Mouse (Mus musculus) thymus, postnatal 0 days (tissue): Measurements from ENCODE around the gene Lamtor3. TPM values are rescaled to one million over a fixed set of nuclear protein-coding genes. Genes with fewer than 3 reads are reported as not detected.
"Not testable (repeated sequence)": the region's sequence is repeated elsewhere in the genome, so short reads cannot be mapped to it uniquely, and the experiment has no call there.

Experiments used
- DNase-seq: peaks from one replicate; pipeline ENCODE4 v3.0.0-alpha.2; 2015; ENCODE audit warnings: low spot score
- polyA plus RNA-seq: library from polyadenylated mRNA; unstranded; fragments of >200 nt; fragmentation: Nextera tagmentation; extraction: Ambion mirVana; gene quantifications from 2 replicates; pipeline ENCODE4 v1.2.1, GENCODE M21; 2015

Lamtor3 gene
- polyA plus RNA-seq: 119 and 129 TPM in 2 replicates

DNA sequence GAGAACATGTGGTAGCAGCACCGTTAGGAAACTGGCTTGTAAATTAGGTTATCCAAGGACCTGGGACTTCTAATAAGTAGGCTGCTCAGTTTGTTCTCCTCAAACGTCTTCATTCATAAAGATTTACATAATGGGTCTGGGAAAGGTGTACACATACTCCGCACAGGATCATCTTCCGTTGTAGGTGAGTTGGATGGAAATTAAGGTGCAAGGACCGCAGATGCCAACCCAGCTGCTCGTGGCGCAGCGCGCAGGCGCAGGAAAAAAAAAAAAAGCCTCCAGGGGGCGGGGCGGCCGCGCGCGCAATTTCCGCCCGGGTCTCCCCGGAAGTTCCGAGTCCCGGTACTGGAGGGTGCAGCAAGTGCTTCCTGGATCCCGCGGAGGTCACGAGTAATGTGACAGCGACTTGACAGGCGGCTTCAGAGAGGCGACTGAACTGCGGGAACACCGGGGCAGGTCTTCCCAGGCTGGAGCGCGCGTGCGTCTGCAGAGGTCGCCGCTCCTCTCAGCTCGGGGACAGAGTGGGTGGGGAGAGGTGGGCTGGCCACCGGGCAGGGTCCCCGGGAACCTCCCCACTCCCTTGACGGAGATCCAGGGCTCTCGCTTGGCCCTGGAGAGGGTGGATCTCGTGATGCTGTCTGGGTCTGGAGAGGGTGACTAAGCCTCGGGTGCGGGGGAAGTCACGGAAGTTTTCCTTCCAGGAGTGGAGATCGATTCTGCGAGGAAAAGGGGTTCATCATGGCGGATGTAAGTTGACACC lies at the start of gene Lamtor3:
Lamtor3 (plus strand) TSS at position 335 of the 760 bp plus-strand sequence.
- DNase-seq: peak; percentile 90

DNA sequence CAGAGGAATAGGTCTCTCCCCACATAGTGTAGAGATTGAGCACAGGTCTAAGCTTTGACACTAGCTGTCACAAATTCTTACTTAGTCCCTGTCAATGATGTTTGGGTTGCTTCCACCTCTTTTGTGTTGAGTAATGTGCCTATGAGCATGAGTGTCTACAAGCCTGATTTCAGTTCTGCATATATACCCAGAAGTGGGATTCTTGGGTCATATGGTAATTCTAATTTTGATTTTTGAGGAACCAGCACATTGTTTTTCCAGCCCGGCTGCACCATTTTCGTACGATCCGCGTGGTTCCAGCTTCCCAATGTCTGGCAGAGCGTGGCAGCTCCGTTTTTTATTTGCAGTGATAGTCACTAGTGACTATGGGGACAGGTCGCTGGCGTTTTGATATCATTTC lies 48.9 kb upstream of the Lamtor3 start:
- DNase-seq: no peak

DNA sequence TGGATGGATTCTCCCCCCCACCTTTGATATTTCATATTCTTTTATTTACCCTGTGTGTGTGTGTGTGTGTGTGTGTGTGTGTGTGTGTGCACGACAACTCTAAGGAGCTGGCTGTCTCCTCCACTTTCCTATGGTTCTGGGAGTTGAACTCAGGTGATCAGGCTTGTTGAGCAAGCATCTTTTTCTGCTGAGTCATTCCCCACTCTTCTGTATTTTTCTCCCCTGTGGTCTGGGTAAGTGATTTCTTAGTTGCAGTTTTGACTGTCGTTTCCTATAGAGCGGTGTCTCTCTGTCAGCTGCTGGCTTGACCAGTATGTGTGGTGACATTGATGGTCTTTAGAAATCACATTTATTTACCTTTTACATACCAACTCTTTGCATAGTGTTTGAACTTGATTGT lies 39.0 kb upstream of the Lamtor3 start:
- DNase-seq: no peak

DNA sequence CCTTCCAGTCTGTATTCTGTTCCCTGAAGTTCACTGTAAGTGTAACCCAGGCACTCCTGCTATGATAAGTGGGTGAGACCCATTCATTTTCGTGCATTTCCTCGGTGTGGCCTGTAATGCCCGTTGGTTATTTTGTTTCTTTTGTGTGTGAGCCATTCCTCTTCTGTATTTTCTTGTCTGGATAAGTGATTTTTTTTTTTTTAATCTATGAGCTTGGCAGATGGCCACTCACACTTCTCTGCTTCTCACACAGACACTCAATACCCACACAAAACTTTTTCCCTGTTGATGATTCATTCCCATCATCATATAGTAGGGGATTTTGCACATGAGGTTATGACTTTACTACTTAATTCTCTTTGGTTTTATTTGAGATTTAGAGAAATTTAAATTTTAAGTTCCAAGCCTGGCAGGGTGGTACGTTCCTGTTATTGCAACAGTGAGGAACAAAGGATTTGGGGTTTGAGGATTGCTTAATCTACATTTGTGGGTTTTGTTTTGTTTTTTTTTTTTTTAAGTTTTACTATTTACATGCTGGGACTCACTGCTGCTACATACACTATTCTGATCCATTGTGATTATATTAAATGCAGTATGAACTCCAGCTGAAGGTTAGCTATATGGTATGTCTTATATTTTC lies 38.1 kb upstream of the Lamtor3 start:
- no peak for DNase-seq

DNA sequence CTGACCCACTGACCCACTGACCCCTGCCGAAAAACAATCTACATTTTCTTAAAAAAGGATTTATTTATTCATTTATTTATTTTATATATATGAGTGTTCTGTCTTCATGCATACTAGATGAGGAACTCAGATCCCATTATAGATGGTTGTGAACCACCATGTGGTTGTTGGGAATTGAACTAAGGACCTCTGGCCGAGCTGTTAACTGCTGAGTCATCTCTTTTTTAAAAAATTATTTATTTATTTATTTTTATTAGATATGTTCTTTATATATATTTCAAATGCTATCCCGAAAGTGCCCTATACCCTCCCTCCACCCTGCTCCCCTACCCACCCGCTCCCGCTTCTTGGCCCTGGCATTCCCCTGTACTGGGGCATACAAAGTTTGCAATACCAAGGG lies 37.2 kb upstream of the Lamtor3 start:
- DNase-seq: no peak

DNA sequence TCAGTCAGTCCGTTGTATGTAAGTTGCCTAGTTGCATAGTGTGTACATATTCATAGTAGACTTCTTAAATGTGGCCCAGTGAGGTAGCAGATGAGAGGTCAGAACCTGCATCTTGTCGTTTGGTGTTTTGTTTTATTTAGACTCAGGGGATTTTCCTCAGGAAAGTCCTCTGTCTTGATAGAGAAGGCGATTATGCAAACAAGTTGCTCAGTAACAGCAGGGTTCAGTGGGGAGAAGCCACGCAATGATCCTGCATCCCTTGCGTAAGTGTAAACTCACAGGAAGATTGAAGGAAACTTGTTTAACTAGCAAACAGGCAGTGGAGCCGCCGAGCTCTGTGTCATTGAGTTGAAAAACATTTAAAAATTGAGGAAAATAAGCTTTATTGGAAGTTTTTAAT lies 30.3 kb upstream of the Lamtor3 start:
- DNase-seq: no peak

DNA sequence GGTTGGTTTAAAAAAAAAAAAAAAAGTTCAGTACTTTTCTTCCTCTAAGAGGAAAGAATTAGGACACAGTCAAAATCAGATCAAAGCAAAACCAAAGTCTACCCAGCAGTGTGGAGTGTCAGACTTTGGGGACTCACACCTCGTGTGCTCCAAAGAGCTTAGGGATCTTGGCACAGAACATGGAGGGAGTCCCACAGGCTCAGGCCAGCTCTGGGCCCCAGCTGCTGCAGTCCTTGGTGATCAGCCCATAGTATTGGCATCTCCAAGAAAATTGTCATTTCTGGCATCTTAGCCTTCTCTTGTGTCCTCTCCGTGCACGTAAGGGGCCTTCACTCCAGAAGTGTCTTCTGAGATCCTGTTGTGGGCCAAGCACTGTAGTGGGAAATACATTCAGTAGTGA lies 27.2 kb upstream of the Lamtor3 start:
- no peak for DNase-seq

DNA sequence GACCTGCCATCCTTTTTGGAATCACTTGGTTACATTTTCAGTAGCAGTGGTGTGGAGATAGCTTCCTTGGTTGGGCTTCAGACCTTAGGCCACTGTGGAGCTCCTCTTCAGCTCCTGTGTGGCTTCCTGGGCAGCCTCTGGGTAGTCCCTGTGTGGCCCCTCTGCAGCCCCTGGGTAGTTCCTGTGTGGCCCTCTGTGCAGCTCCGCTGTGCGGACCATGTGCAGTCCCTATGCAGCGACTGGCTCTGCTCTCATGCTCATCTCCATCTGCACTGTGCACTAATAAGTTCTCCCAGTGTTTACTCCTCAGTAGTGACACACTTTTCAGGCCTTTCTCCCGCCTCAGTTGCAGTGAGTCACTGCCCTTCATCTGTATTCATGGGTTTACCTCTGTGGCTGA lies 26.2 kb upstream of the Lamtor3 start:
- no peak for DNase-seq

DNA sequence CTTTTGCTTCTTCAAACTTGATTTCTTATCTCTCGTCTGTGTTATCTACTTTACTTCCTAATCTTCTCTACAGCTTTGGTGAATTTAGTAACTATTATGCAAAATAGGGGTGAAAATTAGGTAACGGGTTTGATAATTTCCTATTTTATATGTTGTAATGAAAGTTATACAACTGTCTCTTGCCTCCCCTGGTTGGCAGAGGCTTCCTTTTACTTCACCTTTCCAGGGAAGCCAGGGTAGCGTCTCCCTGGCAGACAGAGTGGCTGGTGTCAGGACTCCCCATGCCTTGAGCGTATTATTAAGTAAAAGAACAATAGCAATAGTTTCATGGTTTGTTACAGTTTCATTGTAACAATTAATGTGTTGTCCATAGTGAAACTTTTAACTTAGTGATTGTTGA lies 24.5 kb upstream of the Lamtor3 start:
- DNase-seq: no peak

DNA sequence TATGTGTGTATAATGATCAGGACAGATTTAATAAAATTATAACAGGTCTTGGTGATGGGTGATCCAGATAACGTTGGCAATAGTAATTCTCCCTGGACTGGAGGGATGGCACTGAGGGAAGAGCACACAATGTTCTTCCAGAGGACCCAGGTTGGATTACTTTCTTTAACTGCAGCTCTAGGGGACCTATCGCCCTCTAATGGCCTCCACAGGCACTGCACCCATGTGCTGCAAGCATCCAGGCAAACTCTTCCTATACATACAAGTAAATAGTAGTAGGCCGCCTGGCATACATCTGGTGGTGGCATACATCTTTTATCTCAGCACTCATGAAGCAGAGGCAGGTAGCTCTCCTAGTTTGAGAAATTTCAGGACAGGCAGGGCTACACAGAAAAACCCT lies 23.1 kb upstream of the Lamtor3 start:
- peak; percentile 28 for DNase-seq

DNA sequence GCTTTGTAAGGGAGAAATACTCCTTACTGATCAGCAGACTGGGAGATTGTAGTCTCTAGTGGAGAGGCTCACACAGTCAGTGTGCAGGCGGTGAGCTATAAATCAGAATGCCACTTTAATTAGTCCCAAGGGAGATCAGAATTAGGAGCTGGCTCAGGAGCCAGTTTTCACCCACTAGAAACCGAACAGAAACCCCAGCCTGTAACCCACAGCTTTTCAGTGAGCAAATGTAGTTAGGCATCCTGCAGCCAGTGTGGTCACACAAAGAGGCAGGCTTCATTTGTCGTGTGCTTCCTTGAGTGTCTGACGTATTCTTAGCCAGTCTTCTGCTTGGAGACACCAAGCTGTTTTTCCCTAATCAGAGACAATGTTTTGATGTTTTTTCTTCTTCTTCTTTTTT lies 21.9 kb upstream of the Lamtor3 start:
- no peak for DNase-seq

DNA sequence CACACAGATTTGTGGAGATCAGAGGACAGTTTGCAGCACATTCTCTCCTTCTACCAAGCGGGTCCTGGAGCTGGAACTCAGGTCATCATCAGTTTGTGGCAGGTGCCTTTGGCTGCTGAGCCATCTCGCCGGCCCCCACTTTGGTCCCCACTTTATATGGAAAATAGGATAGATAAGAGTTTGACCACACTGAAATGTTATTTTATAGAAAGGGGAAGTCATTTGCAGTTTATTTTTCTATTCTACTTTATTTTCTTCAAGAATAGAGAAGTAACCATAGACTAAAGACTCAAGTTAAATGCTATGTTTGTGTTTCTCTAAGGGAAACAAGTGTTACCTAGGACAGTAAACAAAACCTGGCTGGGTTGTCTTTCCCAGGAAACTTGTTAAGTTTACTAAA lies 21.4 kb upstream of the Lamtor3 start:
- DNase-seq: no peak

DNA sequence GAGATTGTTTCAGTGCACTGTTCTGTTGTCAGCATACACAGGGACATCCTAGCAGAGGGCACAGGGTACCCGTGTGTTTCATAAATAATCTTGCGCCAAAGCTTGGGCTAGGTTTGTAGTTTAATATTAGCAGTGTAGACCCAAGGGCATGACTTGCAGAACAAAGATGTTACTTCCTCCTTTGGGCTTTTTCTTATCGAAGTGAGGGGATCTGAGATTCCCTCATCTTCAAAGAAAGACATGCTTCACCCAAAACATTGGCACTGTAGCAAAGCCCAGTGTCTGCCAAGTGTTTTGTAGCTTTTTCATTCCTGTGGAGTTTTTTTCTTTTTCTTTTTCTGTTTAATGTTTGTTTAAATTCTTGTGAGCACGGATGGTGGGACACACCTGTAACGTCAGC lies 20.6 kb upstream of the Lamtor3 start:
- no peak for DNase-seq

DNA sequence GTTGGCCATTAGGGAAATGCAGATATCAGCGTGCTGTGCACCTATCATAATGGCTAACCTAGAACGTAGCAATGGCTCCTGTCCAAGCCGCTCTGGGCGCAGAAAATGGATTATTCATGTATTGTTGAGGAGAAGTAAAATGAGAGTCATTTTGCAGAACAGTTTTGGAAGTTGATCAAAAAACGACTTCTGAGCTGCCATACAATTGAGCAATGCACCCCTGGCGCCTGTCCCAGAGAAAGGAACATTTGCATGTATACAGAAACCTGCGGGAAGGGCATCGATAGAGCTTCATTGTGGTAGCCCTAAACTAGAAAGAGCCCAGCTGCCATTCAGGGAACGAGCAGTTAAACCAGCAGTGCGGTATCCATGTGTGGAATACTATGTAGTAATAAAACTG lies 18.2 kb upstream of the Lamtor3 start:
- DNase-seq: no peak

DNA sequence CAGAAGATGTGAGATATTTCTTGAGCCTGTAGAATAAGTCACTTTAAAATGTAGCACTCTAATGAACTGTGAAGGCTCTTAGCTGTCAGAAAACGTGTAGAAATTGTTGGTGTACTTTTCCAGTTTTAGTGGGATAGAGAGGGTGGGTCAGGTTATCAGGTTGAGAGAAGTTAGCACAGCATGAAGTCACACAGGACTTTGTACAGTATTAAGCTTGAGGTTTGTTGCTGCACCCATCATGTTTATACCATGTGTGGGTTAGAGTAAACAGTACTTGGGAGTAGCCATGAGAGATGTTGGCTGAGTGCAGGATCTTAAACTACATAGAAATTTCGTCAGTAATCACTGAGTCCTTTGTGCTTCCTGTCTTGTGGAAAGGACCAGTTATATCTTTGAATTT lies 5.2 kb upstream of the Lamtor3 start:
- DNase-seq: no peak

DNA sequence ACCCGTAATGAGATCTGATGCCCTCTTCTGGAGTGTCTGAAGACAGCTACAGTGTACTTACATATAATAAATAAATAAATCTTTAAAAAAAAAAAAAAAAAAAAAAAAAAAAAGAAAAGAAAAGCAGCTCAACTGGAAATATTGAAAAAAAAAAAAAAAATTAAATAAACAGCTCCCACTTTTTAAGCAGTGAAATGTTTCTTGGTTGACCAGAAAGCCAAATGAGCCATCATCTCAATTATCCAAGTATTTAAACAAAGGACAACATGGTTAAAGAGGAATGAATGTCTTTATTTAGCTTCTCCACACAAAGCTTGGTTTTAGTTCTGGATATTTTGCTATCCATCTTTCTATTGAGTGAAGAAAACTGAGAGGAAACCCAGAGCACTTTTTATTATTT lies 3.7 kb upstream of the Lamtor3 start:
- not testable (repeated sequence) for DNase-seq

DNA sequence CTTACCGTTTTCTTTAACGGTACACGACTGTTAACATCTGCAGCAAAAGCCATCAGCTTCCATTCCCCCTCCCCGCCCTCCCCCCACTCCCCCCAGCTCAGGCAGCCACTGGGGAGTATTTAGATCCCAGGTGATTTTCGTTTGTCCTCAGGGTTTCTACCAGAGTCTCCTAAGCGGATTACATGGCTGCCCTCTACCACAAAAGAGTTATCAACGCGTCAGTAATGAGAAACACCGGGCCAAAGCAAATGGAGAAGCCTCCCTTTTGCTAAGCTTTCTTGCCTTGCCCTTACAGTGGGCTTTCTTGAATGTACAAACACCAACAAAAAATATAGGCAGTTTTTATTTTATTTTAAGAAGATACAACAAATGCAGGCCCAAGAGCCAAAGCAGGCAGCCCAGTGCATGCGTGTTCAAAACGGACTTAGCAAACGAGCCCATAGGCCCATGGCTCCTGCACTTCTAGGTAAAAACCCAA lies 573 bp upstream of the Lamtor3 start:
- DNase-seq: no peak

DNA sequence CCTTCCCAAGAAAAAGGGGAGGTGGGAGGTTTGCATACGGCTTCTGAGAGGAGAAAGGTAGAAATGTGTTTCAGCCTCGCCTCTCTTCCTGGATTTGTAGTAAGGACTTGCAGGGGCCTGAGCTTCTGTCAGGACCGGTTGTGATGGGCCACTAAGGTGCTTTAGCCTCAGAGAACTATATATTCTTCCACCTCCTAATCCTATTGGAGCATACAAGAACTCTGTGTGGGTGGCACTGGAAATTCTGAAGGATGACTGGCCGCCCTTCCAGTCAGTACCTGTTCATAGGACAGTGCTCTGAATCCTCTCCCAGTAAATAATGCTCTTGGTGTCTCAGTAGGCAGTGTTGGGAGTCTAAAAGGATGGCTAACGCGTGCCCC lies 616 bp downstream of the Lamtor3 start:
- no peak for DNase-seq

DNA sequence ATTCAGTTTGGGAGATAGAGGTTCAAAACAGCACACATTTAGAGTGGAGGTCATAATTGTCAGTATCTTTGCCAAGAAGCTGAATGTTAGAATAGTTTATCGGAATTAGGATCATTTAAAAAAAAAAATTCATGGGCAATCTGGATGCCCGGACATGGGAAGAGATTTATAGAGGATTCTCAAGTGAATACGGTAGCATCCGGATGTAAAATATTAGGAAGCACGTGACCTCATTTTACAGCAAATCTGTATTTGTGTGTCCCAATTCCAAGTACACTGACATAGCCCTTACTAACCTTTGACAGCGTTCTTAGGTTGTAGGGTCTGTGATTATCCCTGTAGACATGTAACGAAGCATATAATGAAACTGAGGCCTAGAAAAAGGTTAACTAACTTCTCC lies 1.1 kb downstream of the Lamtor3 start:
- no peak for DNase-seq

DNA sequence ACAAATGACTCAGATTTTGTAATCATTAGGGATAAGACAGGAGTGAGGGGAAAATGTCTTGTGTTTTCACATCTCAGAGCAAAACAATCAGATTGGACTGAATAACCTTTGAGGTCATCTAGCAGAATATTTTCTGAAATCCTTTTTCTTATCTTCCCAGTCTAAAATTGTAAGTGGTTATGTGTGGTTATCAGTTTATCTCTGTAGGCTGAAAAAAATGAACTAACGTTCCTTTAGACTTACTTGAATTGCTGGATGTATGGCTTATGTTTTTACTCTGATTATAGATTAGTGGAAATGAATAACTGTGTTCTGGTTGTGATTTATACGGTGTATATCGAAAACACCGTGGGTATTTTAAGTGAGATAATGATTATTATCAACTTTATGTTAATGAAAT lies 2.3 kb downstream of the Lamtor3 start:
- no peak for DNase-seq

DNA sequence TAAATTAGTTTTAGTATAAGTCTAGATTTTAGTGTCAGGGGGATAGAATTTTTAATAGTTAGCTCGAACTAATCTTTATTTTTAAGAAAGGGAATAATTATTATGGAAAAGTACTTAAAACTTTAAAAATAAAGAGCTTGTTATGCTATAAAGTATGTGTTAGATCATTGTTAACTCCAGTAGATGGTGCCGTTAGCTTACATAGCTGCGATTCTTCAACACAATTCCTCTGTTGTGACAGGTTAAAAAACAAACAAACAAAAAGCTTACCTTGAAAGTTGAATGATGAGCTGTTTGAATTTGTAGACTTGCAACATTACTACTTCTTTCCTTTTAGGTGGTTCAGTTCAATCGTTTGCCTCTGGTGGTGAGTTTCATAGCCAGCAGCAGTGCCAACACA lies 8.7 kb downstream of the Lamtor3 start:
- no peak for DNase-seq

DNA sequence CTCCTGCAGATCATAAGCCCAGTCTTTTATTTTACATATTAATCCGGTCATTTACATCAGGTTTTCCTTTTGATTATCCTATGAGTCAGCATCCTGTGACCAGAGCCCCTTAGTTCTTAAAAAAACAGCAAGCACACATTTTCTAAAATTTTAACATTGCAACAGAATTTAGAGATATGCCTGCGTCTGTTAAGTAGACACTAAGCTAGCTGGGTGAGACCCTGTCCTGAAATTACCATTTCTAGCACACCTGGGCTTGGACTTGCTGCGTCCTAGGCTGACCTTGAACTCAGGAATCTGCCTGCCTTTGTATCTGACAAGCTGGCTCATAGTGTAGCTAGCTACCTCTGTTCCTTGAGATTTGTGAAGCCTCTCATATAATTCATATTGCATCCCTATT lies 11.6 kb downstream of the Lamtor3 start:
- no peak for DNase-seq

DNA sequence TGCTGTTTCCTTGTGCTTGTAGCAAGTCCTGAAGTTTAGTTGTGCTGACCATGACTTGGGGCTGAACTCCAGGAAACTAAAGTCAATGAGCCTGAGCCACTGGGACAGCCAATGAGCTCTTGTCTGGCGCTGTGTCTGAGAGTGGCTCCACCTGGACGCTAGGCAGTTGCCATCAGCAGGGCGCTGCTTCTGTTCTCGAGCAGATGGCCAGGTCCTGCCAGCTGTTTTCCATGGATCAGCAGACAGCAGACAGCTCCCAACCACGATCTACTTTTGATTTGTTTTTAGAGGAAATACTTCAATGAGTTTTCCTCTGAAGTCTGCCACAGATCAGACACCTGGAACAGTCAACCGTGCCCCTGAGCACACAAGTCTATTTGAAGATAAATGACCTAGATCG lies 14.4 kb downstream of the Lamtor3 start:
- DNase-seq: peak; percentile 31
